Mouse (Mus musculus): ENCODE data around the gene Cdh18. TPM values are rescaled to one million over a fixed set of nuclear protein-coding genes. Genes with fewer than 3 reads are reported as not detected.

Gene Cdh18
- total RNA-seq, 1 experiment from 2014 or later = 2.2 TPM

DNA sequence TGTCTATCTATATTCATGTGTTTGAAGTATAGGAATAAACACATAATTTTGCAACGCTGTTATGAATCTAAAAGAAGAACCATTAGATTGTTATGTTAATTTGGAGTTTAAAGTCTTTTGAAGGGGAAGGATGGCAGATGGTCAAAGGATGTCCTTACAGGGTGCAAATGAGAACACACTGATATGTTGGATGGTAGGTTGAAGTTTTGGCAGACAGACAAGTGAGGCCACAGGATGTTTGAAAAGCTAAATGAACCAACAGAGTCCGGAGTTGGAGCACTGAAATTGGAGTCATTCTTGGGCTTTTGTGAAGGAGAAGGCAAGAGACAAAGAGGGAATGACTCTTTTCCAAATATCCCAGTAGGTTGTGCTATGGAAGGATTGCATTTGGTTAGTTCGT is 908.6 kb downstream of the Cdh18 start:
- no peak for DNase-seq

DNA sequence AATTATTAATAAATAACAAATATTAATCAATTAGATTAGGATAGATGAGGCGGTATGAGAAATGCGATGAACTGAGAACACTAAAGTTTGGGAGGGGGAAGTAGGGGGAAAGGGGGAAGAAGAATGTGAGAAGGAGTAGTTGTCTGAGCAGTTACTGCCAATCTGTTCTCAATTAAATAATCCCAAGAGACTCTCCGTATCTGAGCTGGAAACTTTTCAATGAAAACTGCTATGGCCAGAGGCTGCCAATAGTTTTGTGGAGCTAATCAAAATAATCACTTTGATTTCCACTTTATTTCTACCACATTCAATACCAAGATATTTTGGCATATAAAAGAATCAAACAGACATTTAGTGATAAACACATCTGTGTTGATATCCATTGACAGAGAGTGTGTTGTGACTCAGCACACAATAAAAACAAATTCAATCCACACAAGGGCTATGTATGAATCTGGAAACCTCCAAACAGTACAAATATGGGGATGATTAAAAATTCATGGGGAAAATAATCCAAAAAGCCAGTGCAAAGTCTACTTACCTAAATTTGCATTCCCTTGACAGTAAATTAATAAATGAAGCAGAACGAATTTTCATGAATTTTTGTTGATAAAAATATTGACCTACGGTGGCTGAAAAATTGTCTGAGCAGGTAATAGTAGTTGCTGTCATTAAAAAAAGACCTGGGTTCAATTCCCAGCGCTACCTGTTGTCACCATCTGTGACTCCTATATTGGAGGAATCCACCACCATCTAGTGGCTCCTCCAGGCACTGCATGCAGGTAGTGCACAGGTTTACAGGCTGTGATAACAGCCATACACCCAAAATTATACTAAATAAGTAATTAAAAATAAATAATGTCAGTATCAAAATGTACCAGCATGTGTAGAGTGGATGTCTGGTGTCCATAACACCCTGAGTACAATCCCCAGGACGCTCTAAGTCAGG is 922.0 kb downstream of the Cdh18 start:
- no peak for DNase-seq

DNA sequence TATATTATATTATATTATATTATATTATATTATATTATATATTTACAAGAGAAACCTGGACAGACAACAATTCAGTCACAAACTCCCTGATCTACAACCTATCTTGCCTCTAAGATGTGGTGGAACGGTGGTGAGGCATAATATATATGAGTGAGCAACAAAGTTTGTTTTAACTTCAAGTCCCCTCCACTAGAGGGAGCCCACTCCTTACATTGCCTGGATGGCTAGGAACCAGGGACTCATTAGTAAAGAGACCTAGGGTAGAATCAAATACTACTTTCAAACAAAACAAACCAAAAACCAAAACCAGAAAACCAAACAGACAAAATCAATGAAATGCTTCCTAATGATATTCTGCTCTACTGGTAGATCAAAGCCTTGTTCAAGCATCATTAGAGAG is 937.5 kb downstream of the Cdh18 start:
- no peak for DNase-seq

DNA sequence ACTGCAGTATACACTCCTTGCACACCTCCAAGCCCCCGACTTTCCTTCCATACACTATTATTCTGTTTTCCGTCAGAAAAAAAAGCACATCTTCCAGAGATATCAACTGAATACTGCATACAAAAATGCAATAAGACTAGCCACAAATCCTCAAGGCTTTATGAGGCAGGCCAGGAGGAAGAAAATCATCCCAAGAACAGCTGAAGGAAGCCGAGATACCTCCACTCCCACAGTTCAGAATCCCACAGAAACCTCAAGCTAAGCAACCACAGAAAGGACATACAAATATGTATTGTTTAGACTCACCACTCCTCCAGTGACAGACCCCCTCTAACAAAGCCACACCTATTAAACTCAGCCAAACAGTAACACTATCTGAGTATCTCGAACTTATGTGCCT is 957.7 kb downstream of the Cdh18 start:
- DNase-seq = no peak

DNA sequence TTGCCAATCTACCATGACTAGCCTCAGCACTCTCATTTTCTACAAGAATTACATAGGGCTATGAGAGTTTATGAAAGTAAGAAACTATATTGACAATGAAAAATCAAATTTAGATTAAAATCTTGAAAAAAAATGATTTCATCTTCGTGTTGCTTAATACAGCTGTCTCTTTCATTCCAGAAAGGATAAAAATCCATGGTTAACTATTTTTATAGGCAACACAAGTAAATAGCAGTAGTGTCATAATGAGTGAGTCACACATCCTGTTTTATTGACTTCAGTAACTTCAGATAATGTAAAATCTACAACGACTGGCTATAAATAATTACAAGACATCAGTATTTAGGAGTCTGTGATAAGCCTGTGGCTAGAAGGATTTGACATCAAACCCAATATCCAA is 960.9 kb downstream of the Cdh18 start:
- no peak for DNase-seq

DNA sequence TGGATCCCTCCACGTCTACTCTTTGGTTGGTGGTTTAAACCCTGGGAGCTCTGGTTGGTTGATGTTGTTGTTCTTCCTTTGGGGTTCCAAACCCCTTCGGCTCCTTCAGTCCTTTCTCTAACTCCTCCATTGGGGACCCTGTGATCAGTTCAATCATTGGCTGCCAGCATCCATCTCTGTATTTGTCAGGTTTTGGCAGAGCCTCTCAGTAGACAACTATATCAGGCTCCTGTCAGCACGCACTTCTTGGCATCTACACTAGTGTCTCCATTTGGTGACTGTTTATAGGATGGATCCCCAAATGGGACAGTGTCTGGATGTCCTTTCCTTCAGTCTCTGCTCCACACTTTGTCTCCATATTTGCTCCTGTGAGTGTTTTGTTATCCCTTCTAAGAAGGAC is 967.0 kb downstream of the Cdh18 start:
- no peak for DNase-seq

DNA sequence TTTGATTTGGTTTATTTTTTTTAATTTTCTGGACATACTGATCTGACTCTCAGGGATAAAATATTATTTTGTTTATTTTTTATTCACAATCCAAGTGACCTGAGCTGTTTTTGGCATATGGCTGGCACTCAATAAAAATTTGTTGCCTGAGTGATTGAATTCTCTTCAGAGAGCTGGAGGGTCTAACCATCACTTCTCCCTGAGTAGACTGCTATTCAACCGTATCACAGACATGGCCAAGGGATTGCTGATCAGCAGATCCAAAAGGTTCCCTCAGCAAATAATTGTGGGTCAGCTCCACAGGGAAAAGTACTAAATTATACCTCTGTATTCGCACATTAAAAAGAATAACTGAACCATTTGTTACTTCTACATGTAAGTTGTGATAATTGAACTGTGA is 969.3 kb downstream of the Cdh18 start:
- DNase-seq = no peak

Measured in adrenal gland, postnatal 25 days (tissue).